Mouse (Mus musculus) thymus, postnatal 14 days (tissue): Measurements from ENCODE around the gene Snd1.

Experiments
- DNase-seq: peaks from one replicate; pipeline ENCODE4 v3.0.0; 2021

Snd1 gene

GRCm38 (mm10) chr6:28850326-28850900, 375.5 kb downstream of the Snd1 start:
- DNase-seq = no peak

DNA sequence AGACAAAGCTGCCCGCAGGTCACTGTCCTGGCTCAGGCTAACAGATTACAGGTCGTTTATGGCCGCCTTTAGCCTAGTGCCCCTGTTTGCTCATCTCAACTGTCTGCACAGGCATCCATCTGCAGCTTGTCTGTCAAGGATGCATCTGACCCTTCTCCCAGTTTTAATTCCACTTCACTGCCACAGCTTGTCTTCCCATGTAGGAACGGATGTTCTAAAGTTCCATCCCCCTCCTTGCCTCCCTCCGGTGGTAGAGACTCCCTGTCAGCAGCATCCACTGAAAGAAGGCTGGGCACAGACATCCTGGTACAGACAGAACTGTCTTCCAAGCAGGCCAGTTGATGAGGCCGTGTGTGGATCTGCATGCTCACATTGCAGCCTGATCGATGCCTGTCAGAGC, 377.4 kb downstream of the Snd1 start:
- no peak for DNase-seq

DNA sequence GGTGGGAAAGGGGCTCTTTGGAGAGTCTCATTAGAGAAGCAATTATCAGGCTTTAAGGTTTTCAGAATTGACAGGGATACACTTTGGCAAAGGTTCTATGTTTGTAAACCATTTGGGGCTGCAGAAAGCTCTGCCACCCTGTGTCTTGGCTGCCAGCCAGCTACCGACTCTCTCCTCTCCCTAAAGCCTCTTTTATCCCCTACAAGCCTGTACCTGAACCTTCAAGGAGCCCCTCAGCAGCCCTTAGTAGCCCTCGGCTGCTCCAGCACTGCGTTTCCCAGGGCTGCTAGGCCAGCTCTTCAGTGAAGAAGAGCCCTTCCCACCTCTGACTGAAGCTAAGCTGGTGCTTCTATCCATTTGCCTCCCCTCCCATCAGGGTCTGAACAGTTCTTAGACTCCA, 378.2 kb downstream of the Snd1 start:
- no peak for DNase-seq

- DNase-seq = no peak
Measured at GRCm38 (mm10) chr6:28853654-28854053, 378.7 kb downstream of the Snd1 start.

DNA sequence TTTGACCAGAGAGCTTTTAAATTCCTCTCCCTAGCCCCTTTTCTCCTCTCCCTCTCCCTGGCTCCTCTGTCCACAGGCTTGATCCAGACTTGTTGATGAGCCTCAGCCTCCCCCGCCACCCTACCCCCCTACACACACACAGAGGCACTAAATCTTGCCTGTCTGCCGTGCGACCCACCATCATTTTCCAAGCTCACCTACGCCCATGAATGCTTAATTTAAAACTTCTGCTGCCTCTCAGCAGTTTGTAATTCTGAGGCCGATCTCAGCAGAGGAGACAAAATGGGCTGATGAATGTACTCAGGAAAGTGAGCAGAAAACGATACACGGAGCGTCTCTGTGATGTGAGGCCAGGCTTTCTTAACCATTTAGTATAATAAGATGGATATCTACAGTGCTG, 379.7 kb downstream of the Snd1 start:
- no peak for DNase-seq

- DNase-seq = no peak
Measured at GRCm38 (mm10) chr6:28855442-28855841, 380.5 kb downstream of the Snd1 start.

DNA sequence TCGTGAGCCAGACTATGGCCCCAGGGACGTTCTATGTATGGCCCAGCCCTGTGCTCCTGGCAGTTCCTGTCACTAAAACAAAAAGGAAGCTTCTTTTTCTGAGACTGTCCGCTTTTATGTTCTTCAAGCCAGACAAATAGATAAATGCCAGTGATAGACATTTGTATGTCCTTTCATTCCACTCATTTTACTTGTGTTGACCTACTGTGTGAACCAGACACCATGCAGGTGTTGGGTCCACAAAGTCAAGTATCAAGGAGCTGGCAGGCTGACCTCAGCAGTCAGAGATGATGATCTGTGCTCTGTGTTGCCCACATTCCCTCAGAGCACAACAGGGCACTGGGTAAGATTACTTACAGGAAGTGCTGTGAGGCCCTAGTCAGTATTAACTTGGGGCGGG, 381.9 kb downstream of the Snd1 start:
- no peak for DNase-seq

DNA sequence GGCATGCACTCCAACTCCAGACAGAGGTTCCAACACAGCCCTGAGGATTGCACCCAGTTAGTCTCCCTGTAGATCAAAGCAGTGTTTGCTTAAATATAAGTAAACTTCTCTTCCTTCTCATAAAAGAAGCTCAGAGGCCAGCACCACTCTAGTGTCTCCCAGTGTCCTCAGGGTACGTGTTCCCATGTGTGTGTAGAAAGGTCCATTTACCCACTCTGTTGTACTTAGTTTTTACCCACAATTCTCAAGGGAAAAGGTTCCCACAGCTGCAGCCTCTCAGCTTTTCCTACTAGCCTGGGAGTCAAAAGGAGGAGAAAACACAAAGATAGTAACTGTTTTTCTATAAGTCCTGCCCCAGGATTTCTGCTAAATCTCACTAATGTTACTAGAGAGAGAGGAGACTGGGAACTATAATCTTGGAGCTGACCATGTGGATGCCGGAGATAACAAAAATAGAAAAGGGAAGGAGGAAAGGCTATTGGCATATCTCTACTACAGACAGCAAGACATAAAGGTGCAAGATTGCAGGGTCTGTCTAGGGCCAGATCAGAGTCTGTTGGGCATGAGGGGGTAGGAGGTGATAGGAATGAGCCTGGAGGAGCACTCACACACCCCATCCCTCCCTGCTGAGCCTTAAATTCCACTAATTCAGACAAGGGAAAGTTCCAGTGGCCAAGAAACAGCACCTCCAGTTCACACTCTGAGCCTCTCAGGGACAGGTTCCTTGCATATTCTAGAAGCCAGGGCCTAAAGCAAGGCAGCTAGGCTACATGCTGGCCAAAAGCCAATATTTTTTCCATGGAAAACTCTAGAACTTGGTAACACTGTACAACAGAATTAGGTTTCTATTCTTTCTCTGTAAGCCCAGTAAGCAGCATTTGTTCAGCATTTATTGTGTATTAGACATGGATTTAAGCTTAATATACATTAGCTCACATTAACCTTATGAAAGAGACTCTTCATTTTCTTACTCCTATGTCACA, 382.6 kb downstream of the Snd1 start:
- DNase-seq = no peak

DNA sequence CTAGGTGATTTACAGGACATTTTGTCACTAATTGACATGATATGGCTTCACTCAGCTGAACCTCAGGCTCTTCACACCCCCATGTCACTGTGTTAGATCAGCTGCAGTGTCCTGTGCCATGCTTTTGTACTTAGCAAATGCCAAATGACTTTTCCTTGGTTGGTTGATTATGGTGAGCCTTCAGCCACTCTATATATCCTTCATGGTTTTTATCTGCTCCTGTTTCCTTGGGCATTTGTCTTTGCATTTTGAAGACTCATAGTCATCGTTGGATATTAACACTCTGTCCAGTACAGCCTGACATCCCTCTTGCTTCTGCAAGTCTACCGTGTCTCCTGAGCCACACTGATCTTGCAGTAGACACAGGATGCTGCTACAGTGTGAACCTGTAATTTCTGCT, 384.2 kb downstream of the Snd1 start:
- DNase-seq = no peak

DNA sequence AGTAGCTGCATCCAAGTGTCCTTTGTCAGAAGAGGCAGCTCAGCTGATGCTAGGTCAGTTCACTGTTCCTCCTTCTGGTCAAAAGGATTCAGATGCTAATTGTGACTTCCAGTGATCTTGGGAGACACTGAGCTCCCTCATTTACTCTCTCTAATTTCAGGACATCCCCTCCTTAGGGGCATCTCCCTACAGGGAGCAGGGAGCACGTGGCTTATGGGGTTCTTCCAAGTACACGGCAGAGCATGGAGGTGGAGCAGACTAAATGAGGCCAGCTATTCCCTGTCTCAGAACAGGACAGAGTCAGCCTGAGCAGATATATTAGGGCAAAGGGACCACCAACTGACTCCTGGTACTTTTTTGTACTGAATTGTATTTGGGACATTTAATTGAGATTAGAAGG, 385.5 kb downstream of the Snd1 start:
- DNase-seq = no peak

- no peak for DNase-seq
Measured at GRCm38 (mm10) chr6:28860922-28861321, 386.0 kb downstream of the Snd1 start.

GRCm38 (mm10) chr6:28862304-28862703, 387.4 kb downstream of the Snd1 start:
- no peak for DNase-seq

- no peak for DNase-seq
Measured at GRCm38 (mm10) chr6:28864684-28865083, 389.7 kb downstream of the Snd1 start.

DNA sequence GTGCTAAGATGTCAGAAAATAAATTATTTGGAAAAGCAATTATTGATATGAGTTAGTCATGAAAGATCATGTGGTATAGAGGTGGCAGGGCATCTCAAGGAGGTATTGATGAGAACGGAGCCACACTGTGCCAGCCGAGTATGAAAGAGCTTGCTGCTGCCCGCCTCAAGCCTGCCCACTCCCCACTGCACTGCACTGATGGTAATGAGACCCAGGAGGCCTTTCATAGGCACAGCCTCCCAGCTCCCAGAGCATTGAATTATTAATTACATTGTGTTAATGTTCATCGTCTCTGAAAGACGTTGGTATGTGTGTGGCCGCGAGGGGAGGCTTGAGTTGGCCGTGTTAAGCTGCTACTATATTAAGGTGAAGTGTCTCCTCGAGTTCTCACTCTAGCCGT, 390.2 kb downstream of the Snd1 start:
- no peak for DNase-seq

DNA sequence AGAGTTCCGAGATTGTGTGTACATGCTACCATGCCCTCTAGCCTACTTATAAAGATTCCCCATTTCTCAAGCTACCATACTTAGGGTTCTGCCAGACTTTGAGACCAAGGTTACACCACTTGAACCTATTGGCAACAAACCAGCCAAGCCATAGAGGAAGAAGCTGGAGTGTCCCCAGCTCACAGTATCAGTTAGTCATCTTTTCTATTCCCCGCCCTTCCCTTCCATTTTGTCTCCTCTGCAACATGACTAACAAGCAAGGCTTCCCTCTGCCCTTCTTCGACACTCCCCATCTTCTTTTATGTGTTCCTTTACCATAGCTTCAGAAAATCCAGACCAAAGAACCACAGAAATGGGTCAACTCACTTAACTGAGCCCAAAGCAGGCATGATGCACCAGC, 391.3 kb downstream of the Snd1 start:
- no peak for DNase-seq

- DNase-seq = no peak
Measured at GRCm38 (mm10) chr6:28867516-28868251, 392.7 kb downstream of the Snd1 start.

GRCm38 (mm10) chr6:28871725-28872420, 396.9 kb downstream of the Snd1 start:
- no peak for DNase-seq

DNA sequence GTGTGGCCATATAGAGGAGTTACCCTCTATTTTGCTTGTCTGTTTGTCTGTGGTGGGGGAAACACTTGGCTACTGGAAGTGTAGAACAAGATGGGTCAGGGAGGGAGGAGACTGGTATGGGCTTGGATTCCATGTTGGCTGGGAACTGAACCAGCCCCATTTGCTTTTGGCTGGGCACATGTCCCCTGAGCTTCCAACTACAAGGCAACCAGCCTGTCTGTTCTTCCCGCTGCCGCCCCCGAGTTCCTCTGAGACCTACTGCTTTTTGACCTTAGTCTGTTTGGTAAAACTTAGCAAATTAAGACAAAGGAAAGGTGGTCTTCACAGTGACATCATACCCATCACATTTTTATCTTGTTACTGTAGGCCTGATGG, 397.5 kb downstream of the Snd1 start:
- DNase-seq = no peak

DNA sequence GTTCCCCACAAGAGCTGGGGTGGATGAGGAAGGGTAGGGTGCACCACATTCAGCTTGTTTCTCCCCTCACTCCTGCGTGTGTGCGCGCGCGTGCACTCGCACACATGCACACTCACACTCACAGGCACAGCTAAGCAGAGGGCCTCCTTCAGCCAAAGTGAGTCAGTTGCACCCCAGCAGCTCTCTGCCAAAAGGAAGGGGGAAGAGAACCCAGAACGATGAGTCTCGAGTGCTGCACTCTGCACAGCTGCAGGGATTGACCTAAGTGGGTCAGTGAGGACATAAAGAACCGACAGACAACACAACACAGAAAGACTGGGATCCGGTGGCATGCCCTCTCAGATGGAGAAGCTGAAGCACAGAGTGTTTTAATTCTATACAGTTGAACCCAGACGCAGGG, 399.1 kb downstream of the Snd1 start:
- no peak for DNase-seq

GRCm38 (mm10) chr6:28874759-28875158, 399.8 kb downstream of the Snd1 start:
- no peak for DNase-seq

DNA sequence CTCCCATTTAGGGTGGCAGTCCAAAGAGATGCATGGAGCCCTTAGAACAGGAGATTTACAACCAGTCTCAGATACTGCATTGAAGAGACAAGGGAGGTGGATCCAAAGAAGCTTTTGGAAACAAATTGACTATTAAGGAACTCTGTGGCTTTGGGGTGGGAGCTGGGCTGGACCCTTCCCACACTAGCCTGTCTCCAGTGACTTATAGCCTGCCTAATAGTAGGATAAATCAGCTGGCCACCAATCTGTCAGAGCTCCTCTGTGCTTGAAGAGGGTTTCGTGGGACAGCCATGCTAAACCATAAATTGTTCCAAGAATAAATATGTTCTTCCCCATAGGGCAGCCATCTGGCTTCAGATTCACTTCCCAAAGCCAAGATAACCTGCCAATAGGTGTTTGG, 400.4 kb downstream of the Snd1 start:
- DNase-seq = no peak

GRCm38 (mm10) chr6:28876492-28876891, 401.6 kb downstream of the Snd1 start:
- DNase-seq = no peak
